Mouse (Mus musculus) forebrain, embryonic 14.5 days (tissue): ENCODE measurements around the gene Arhgap17. TPM values are rescaled to one million over a fixed set of nuclear protein-coding genes. Genes with fewer than 3 reads are reported as not detected.
A peak's percentile ranks its signal among the peaks of the same experiment; 100 is the strongest.

Experiments used
- ATAC-seq: fragments of 200-750 bp; cut with Nextera tagmentation; 2 replicates; pipeline ENCODE4 v1.8.0; 2017; ENCODE audit warnings: mild to moderate bottlenecking, moderate library complexity
- DNase-seq: peaks from one replicate; pipeline ENCODE4 v3.0.0-alpha.2; 2015; ENCODE audit warnings: low spot score
- H3K27ac ChIP-seq: fragments of 300-500 bp; sonication (generic); 2 replicates; pipeline ENCODE4 v1.5.1; 2014; ENCODE audit warnings: low read depth, mild to moderate bottlenecking, control low read depth, low read length, moderate library complexity
- H3K27me3 ChIP-seq: fragments of 300-500 bp; sonication (generic); replicated peaks from 2 replicates; pipeline ENCODE4 v1.6.1; 2014; ENCODE audit warnings: low read length, control low read depth, mixed read lengths; ENCODE audit not compliant: control insufficient read depth, insufficient read depth
- H3K36me3 ChIP-seq: fragments of 300-500 bp; sonication (generic); 2 replicates; pipeline ENCODE4 v1.6.1; 2014; ENCODE audit warnings: low read length, control low read depth; ENCODE audit not compliant: control insufficient read depth, insufficient read depth
- H3K4me1 ChIP-seq: fragments of 300-500 bp; sonication (generic); 2 replicates; pipeline ENCODE4 v1.6.1; 2014; ENCODE audit warnings: antibody characterized with exemption, low read length, control low read depth; ENCODE audit not compliant: control insufficient read depth, insufficient read depth
- H3K4me2 ChIP-seq: fragments of 300-500 bp; sonication (generic); 2 replicates; pipeline ENCODE4 v1.6.1; 2014; ENCODE audit warnings: mild to moderate bottlenecking, control low read depth, low read length
- H3K4me3 ChIP-seq: fragments of 300-500 bp; sonication (generic); 2 replicates; pipeline ENCODE4 v1.5.1; 2014; ENCODE audit warnings: low read depth, low read length, control low read depth
- H3K9ac ChIP-seq: fragments of 300-500 bp; sonication (generic); 2 replicates; pipeline ENCODE4 v1.6.1; 2014; ENCODE audit warnings: mild to moderate bottlenecking, low read length, control low read depth, moderate library complexity
- H3K9me3 ChIP-seq: fragments of 300-500 bp; sonication (generic); replicated peaks from 2 replicates; pipeline ENCODE4 v1.6.1; 2016; ENCODE audit warnings: low read length, control low read depth, mixed read lengths; ENCODE audit not compliant: control insufficient read depth
- WGBS: fragments of 180-500 bp; shearing (Covaris S2); extraction: QIAGEN DNeasy Blood & Tissue Kit; methylation state at CpG from one replicate; pipeline ENCODE4 v1.1.7; 2014; 5-methylcytosine and 5-hydroxymethylcytosine counted together
- polyA plus RNA-seq: library from polyadenylated mRNA; unstranded; fragments of >200 nt; fragmentation: Nextera tagmentation; extraction: Ambion mirVana; gene quantifications from 2 replicates; pipeline ENCODE4 v1.2.1, GENCODE M21; 2014

Arhgap17 gene
- polyA plus RNA-seq, 1 experiment from 2014 or later, result 8.5 TPM

GRCm38 (mm10) chr7:123254196-123254970, 115.3 kb downstream of the Arhgap17 start:
- ATAC-seq (no peak), DNase-seq (no peak)
- 92% methylated on average over 14 of the region's 14 CpGs for WGBS
- Histone ChIP-seq H3K9ac (no peak overlapping the region), H3K27ac (no peak overlapping the region), H3K4me2 (no peak overlapping the region), H3K9me3 (no peaks in the 10 kb centered on the region), H3K36me3 (no peaks in the 10 kb centered on the region), H3K4me3 (no peak overlapping the region), H3K4me1 (no peaks in the 10 kb centered on the region), H3K27me3 (no peaks in the 10 kb centered on the region)

DNA sequence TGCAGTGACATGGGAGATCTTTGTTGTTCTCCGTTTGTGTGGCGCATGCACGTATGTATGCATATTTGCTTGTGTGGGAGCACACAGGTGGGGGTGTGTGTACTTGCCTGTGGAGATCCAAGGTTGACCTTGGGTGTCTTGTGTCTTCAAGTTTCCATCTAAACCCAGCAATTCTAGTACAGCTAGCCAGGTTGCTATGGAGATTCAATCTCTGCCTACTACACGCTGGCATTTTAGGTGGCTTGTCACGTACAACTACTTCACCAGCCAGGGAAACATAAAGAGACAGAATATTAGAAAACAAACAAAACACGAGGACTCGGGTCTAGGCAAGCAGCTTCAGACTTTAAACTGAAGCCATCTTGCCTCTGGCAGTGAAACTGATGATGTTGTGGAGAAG, 116.3 kb downstream of the Arhgap17 start:
- Histone ChIP-seq H3K4me2 (no peak overlapping the region), H3K9ac (no peak overlapping the region), H3K4me3 (no peak overlapping the region), H3K9me3 (no peaks in the 10 kb centered on the region), H3K27me3 (no peaks in the 10 kb centered on the region), H3K4me1 (no peaks in the 10 kb centered on the region), H3K27ac (no peak overlapping the region), H3K36me3 (no peaks in the 10 kb centered on the region)
- DNase-seq, result peak; percentile 37
- no peak for ATAC-seq
- WGBS, result 77% methylated on average over 7 of the region's 7 CpGs

GRCm38 (mm10) chr7:123251343-123251742, 118.4 kb downstream of the Arhgap17 start:
- DNase-seq (no peak), ATAC-seq (no peak)
- 52% methylated on average over 6 of the region's 6 CpGs for WGBS
- Histone ChIP-seq H3K9me3 (no peaks in the 10 kb centered on the region), H3K27me3 (no peaks in the 10 kb centered on the region), H3K4me1 (no peaks in the 10 kb centered on the region), H3K4me2 (no peak overlapping the region), H3K9ac (no peak overlapping the region), H3K4me3 (no peak overlapping the region), H3K27ac (no peak overlapping the region), H3K36me3 (no peaks in the 10 kb centered on the region)

- no peaks in the 10 kb centered on the region for H3K4me1 ChIP-seq
- no peaks in the 10 kb centered on the region for H3K9me3 ChIP-seq
- H3K36me3 ChIP-seq, result no peaks in the 10 kb centered on the region
- no peak for DNase-seq
- no peak overlapping the region for H3K4me2 ChIP-seq
- no peak for ATAC-seq
- no peaks in the 10 kb centered on the region for H3K27me3 ChIP-seq
- H3K4me3 ChIP-seq, result no peak overlapping the region
- no peak overlapping the region for H3K27ac ChIP-seq
- H3K9ac ChIP-seq, result no peak overlapping the region
- WGBS, result 66% methylated on average over 2 of the region's 2 CpGs
Observed at GRCm38 (mm10) chr7:123248166-123248565, 121.5 kb downstream of the Arhgap17 start.

DNA sequence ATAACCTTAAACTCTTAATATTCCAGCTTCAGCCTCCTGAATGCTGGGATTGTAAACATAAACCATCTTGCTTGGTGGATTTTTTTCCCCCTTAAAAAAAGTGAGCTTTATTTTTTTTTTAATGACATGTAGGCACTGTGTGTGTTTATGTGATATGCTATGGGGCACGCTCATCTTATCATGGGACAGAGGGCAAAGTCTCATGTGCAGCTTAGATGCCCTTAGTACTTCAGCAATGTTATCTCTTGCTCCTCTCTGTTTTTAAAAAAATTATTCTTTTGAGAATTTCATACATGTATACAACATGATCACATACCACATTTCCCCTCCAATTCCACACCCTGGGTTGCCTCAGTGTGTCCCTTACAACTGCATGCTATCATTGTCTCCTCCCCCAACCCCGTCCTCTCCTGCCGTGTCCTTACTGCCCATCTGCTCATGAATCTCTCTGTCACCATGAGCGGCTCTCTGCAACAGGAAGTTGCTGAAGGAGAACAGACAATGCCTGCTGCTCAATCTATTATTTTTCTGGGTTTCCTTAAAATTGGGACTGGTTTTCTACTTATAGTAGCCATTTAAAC, 123.1 kb downstream of the Arhgap17 start:
- WGBS, result 72% methylated on average over 4 of the region's 4 CpGs
- Histone ChIP-seq H3K27ac (no peak overlapping the region), H3K4me1 (no peaks in the 10 kb centered on the region), H3K4me3 (no peak overlapping the region), H3K4me2 (no peak overlapping the region), H3K9me3 (no peaks in the 10 kb centered on the region), H3K36me3 (no peaks in the 10 kb centered on the region), H3K27me3 (no peaks in the 10 kb centered on the region), H3K9ac (no peak overlapping the region)
- DNase-seq (no peak), ATAC-seq (no peak)

DNA sequence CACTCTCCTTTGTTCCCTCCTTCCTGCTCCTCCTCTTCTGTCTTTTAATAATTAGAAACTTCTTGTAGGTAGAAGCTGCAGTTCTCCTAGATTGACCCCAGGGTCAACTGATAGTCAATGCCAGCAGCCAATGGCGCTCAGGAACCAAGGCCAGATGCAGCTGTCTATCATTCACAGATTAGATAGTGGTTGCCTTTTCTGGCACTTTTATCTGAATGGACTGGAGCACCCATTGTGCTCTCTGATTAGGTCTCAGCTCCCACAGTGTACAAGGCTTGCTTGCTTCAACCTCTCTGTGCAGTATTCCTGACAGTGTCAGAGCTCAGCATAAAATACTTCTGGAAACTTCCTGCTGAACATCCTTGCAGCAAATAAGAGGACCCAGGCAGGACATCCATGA, 124.9 kb downstream of the Arhgap17 start:
- Histone ChIP-seq H3K4me1 (no peaks in the 10 kb centered on the region), H3K4me3 (no peak overlapping the region), H3K4me2 (no peak overlapping the region), H3K9ac (no peak overlapping the region), H3K27ac (no peak overlapping the region), H3K9me3 (no peaks in the 10 kb centered on the region), H3K36me3 (no peaks in the 10 kb centered on the region), H3K27me3 (no peaks in the 10 kb centered on the region)
- no peak for ATAC-seq
- WGBS, result 81% methylated on average over 1 of the region's 1 CpGs
- no peak for DNase-seq

DNA sequence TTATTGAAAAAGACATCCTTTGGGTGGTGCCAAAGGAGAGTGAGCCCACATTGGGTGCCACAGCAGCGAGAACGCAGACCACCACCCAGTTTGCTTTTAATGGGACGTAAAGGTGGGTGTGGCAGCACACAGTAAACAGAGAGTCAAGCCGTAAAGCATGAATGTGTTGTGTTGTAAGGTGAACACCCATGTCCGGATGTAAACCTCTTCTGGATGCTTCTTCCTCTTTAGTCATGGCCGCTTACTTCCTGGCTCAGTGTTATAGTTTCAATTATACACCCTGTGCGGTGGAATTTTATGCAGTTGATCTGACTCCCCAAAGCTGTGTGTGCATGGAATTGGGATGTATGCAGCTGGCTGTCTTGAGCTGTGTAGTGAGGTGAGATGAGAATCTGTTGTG, 127.5 kb downstream of the Arhgap17 start:
- no peaks in the 10 kb centered on the region for H3K4me1 ChIP-seq
- H3K27ac ChIP-seq, result no peak overlapping the region
- H3K9ac ChIP-seq, result no peak overlapping the region
- H3K27me3 ChIP-seq, result no peaks in the 10 kb centered on the region
- H3K9me3 ChIP-seq, result no peaks in the 10 kb centered on the region
- H3K4me3 ChIP-seq, result no peak overlapping the region
- ATAC-seq, result no peak
- H3K4me2 ChIP-seq, result no peak overlapping the region
- no peaks in the 10 kb centered on the region for H3K36me3 ChIP-seq
- no peak for DNase-seq
- WGBS, result 92% methylated on average over 7 of the region's 7 CpGs

GRCm38 (mm10) chr7:123240064-123240463, 129.7 kb downstream of the Arhgap17 start:
- Histone ChIP-seq H3K36me3 (no peaks in the 10 kb centered on the region), H3K4me3 (no peak overlapping the region), H3K9me3 (no peaks in the 10 kb centered on the region), H3K27me3 (no peaks in the 10 kb centered on the region), H3K4me1 (no peaks in the 10 kb centered on the region), H3K27ac (no peak overlapping the region), H3K4me2 (no peak overlapping the region), H3K9ac (no peak overlapping the region)
- WGBS, result 74% methylated on average over 6 of the region's 6 CpGs
- ATAC-seq (no peak), DNase-seq (no peak)

- 79% methylated on average over 4 of the region's 4 CpGs for WGBS
- Histone ChIP-seq H3K9ac (no peak overlapping the region), H3K4me3 (no peak overlapping the region), H3K9me3 (no peaks in the 10 kb centered on the region), H3K36me3 (no peaks in the 10 kb centered on the region), H3K27me3 (no peaks in the 10 kb centered on the region), H3K4me2 (no peak overlapping the region), H3K4me1 (no peaks in the 10 kb centered on the region), H3K27ac (no peak overlapping the region)
- ATAC-seq (peak; percentile 69; the same call in 1 of the 2 replicates), DNase-seq (peak; percentile 56)
Observed at GRCm38 (mm10) chr7:123238621-123239020, 131.1 kb downstream of the Arhgap17 start.
